Mouse (Mus musculus): ENCODE results near the gene Styx.
"Not testable (repeated sequence)": the region's sequence is repeated elsewhere in the genome, so short reads cannot be mapped to it uniquely, and the experiment has no call there.

The Styx gene

DNA sequence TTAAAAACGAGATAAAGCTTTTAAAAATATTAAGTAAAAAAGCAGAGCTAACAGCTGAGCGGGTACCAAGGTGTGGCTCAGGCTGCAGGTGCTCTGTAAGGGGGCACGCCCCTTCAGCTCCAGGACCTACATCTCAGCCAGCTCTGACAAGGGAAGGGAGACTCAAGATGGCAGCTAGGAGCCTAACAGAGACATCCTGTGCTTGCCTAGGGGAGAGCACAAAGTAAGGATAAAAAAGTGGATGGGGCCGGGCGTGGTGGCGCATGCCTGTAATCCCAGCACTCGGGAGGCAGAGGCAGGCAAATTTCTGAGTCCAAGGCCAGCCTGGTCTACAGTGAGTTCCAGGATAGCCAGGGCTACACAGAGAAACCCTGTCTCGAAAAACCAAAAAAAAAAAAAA, 115.5 kb downstream of the Styx start:
- not testable (repeated sequence) for DNase-seq (ENCODE audit: low spot score)

DNA sequence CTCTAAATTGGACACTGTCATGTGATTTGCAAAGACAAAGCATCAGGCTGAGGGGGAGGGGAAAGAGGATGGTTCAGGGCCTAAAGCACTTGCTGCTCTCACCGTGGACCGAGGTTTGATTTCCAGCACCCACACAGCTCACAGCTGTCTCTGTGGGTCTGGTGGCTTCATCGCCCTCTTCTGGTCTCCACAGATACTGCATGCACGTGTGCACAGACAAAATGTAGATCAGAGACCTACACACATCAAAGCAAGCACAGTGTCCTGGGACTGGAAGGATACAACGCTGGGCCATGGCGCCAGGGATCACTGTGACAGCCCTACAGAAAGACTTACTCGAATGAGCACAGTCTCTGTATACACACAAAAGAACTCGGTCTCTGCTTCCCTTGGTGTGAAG, 118.6 kb downstream of the Styx start:
- DNase-seq (ENCODE audit: low spot score) = no peak
